ENCODE assay signal across 8 mouse cellular contexts in the genomic region with DNA sequence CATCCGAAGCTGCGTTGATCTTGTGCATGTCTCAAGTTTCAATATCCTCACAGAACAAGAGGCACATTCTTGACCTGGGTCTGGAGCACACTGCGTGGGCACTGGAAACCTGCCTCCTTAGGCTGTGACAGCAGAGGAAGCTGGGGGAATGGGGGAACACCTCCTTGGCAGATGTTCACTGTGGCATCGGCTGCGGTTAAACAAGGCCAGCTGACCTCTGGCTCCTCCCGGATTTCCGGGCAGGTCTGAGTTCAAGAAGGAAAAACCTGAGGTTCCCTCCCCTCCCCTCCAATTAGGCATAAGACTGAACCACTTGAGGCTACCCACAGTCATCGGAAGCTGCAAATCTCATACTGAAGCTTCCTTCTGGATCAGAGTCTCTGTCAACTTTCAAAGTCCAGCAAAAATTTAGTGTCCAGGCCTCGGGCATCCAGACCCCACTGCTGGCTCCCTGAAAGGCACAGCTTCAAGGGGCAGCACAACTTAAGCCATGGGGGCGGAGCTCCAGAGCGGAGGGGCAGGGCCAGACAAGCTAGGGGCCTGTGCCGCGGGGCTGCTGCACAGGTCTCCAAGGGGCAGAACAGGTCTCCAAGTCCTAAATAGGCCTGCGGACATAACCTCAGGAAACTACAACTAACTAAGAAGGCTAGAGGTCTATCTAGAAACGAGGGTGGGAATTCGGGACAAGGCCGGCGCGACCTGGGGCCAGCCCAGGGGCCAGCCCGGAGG. TPM values are rescaled to one million over a fixed set of nuclear protein-coding genes. Genes with fewer than 3 reads are reported as not detected.
DNase-seq lines count a peak whose midpoint lies in the region; ATAC-seq and TF ChIP-seq lines count a peak whose summit lies in the region.

No protein-coding gene starts in this region.

- intact Hi-C loops in heart, postnatal 10 days (cut with DNase I): no loop called here

- H3K9ac ChIP-seq in heart, embryonic 13.5 days: peak overlapping the region; percentile 67
- no peak overlapping the region for H3K9ac ChIP-seq in midbrain, embryonic 14.5 days (replicated peaks; ENCODE audit: low read length)

- DNase-seq in heart, postnatal 10 days: no peak
- DNase-seq in G1E (ENCODE audit: low spot score): no peak
- DNase-seq in fibroblast of lung, adult 2 months (ENCODE audit: low read depth): peak; percentile 37
- peak; percentile 40 for DNase-seq in large intestine, adult 2 months (ENCODE audit: low read depth, low spot score)
- DNase-seq in midbrain, embryonic 14.5 days: no peak
- no peak for DNase-seq in layer of hippocampus, adult 11-12 months (ENCODE audit: low spot score)
- DNase-seq in frontal cortex, postnatal 36 days (ENCODE audit: low spot score in 2 of 2): no peak

- H3K27me3 ChIP-seq in heart, embryonic 13.5 days (replicated peaks): no peaks in the 10 kb centered on the region
- peaks cover 20% of the 10 kb centered on the region for H3K27me3 ChIP-seq in G1E (ENCODE audit: insufficient read depth, low read length)
- 0 out of 2 replicates have a peak, but pooled peaks cover 4% of the 10 kb centered on the region for H3K27me3 ChIP-seq in midbrain, embryonic 14.5 days (ENCODE audit: control insufficient read depth, insufficient read depth, low read length)

- H3K4me1 ChIP-seq in heart, embryonic 13.5 days: peaks cover 39% of the 10 kb centered on the region
- H3K4me1 ChIP-seq in G1E (ENCODE audit: insufficient read depth, low read depth, low read length): peaks cover 80% of the 10 kb centered on the region
- peaks cover 26% of the 10 kb centered on the region for H3K4me1 ChIP-seq in midbrain, embryonic 14.5 days (ENCODE audit: control insufficient read depth, insufficient read depth, low read length)

- peak overlapping the region; percentile 97 for H3K4me3 ChIP-seq in heart, embryonic 13.5 days
- peak overlapping the region; percentile 90 for H3K4me3 ChIP-seq in G1E (ENCODE audit: low read depth, low read length)
- peak overlapping the region; percentile 59 for H3K4me3 ChIP-seq in midbrain, embryonic 14.5 days (replicated peaks; ENCODE audit: low read depth, low read length)

- no peaks in the 10 kb centered on the region for H3K36me3 ChIP-seq in heart, embryonic 13.5 days
- H3K36me3 ChIP-seq in G1E (replicated peaks): peaks cover 24% of the 10 kb centered on the region
- H3K36me3 ChIP-seq in midbrain, embryonic 14.5 days (ENCODE audit: control insufficient read depth, insufficient read depth, low read length): no peaks in the 10 kb centered on the region

- H3K27ac ChIP-seq in heart, embryonic 13.5 days (replicated peaks): peak overlapping the region; percentile 86
- no peak overlapping the region for H3K27ac ChIP-seq in midbrain, embryonic 14.5 days (replicated peaks; ENCODE audit: low read depth, low read length)

- 8% methylated on average over 20 of the region's 20 CpGs for WGBS in heart, embryonic 13.5 days
- WGBS in large intestine, adult 2 months: 17% methylated on average over 20 of the region's 20 CpGs
- 14% methylated on average over 20 of the region's 20 CpGs for WGBS in midbrain, embryonic 14.5 days

- peak overlapping the region; percentile 90 for H3K4me2 ChIP-seq in heart, embryonic 13.5 days
- H3K4me2 ChIP-seq in midbrain, embryonic 14.5 days (ENCODE audit: low read length): peak overlapping the region; percentile 98

- peak; percentile 29 for ATAC-seq in heart, embryonic 13.5 days (ENCODE audit: extremely low read depth, insufficient number of reproducible peaks, low FRiP score, low TSS enrichment)
- no peak for ATAC-seq in G1E (ENCODE audit: extremely low read depth, insufficient number of reproducible peaks, low FRiP score, poor library complexity, severe bottlenecking)
- ATAC-seq in midbrain, embryonic 14.5 days (ENCODE audit: low FRiP score, low TSS enrichment): peak; percentile 11; the same call in 1 of the 2 replicates

- H3K9me3 ChIP-seq in heart, embryonic 13.5 days: no peaks in the 10 kb centered on the region
- H3K9me3 ChIP-seq in G1E (replicated peaks): no peaks in the 10 kb centered on the region
- H3K9me3 ChIP-seq in midbrain, embryonic 14.5 days (ENCODE audit: control insufficient read depth, low read length): no peaks in the 10 kb centered on the region

- no peak for TF ChIP-seq CTCF in G1E (IDR thresholded peaks at IDR 0.05; ENCODE audit: low read depth, low read length)

RNA-seq across cellular contexts. Expression of gene Zfpm1, which starts 1.2 kb away (rescaled TPM):
- polyA plus RNA-seq in heart, embryonic 13.5 days (2015; fragmentation: Nextera tagmentation; extraction: Ambion mirVana): 3.8 TPM in 2 replicates
- 10 to 100 TPM; 35.3 to 38.0 TPM for total RNA-seq in heart, postnatal 10 days (2021)
- total RNA-seq in G1E (2014; fragmentation: Nextera tagmentation): 254 and 292 TPM in 2 replicates
- total RNA-seq in G1E (2017): 53.1 and 54.4 TPM in 2 replicates
- 1,150 and 1,251 TPM in 2 replicates for polyA plus RNA-seq in G1E (2012)
- polyA plus RNA-seq in large intestine, adult 2 months (2012; rRNA removed): 24.6 and 51.1 TPM in 2 replicates
- polyA plus RNA-seq in midbrain, embryonic 14.5 days (2014; fragmentation: Nextera tagmentation; extraction: Ambion mirVana): 2.3 TPM in 2 replicates

Comparison
In these comparisons a context has a peak if more than half of its experiments do, and no peak if none do; other contexts are left out.
1. DNase-seq: peak in fibroblast of lung, adult 2 months (single experiment) and large intestine, adult 2 months (single experiment); none in heart, postnatal 10 days (0 of 2), G1E (single experiment), midbrain, embryonic 14.5 days (single experiment), layer of hippocampus, adult 11-12 months (single experiment) and frontal cortex, postnatal 36 days (0 of 2).
2. RNA of gene Zfpm1, which starts 1.2 kb away (polyA plus RNA-seq): 1,150 to 1,251 TPM in G1E; 24.6 to 51.1 TPM in large intestine, adult 2 months, 3.8 TPM in heart, embryonic 13.5 days and 2.3 TPM in midbrain, embryonic 14.5 days; every median in the first group is over 10 times any median in the second.
3. Peak in every context shown above with its lines, with median percentiles within 50 percentile points of each other: H3K4me3 ChIP-seq.